Mouse (Mus musculus) intestine, postnatal 0 days (tissue): ENCODE measurements at regions not wholly inside any gene's neighbourhood (a gene's known extent, or its start where the extent isn't known, plus 50 kb on each side); places are given as distances from the start of the nearest gene placed in this dataset.

ENCODE experiments used
- ATAC-seq: fragments of 200-750 bp; cut with Nextera tagmentation; 2 replicates; pipeline ENCODE4 v1.8.0; 2017; ENCODE audit warnings: mild to moderate bottlenecking, moderate TSS enrichment, moderate library complexity
- H3K27ac ChIP-seq: fragments of 300-500 bp; sonication (generic); 2 replicates; pipeline ENCODE4 v1.5.1; 2014; ENCODE audit warnings: mild to moderate bottlenecking, low read depth, low read length, moderate library complexity
- H3K27me3 ChIP-seq: fragments of 300-500 bp; sonication (generic); replicated peaks from 2 replicates; pipeline ENCODE4 v1.6.1; 2014; ENCODE audit warnings: low read length, mixed read lengths; ENCODE audit not compliant: control insufficient read depth, insufficient read depth
- H3K36me3 ChIP-seq: fragments of 300-500 bp; sonication (generic); 2 replicates; pipeline ENCODE4 v1.6.1; 2014; ENCODE audit warnings: mild to moderate bottlenecking, moderate library complexity; ENCODE audit not compliant: control insufficient read depth, insufficient read depth
- H3K4me1 ChIP-seq: fragments of 300-500 bp; sonication (generic); replicated peaks from 2 replicates; pipeline ENCODE4 v1.6.1; 2014; ENCODE audit warnings: antibody characterized with exemption, low read length, mixed read lengths; ENCODE audit not compliant: control insufficient read depth, insufficient read depth
- H3K4me2 ChIP-seq: fragments of 300-500 bp; sonication (generic); replicated peaks from 2 replicates; pipeline ENCODE4 v1.6.1; 2014; ENCODE audit warnings: low read depth, mild to moderate bottlenecking, moderate library complexity
- H3K4me3 ChIP-seq: fragments of 300-500 bp; sonication (generic); 2 replicates; pipeline ENCODE4 v1.5.1; 2014; ENCODE audit warnings: low read depth, low read length
- H3K9ac ChIP-seq: fragments of 300-500 bp; sonication (generic); 2 replicates; pipeline ENCODE4 v1.6.1; 2014; ENCODE audit warnings: mild to moderate bottlenecking, low read depth, low read length
- H3K9me3 ChIP-seq: fragments of 300-500 bp; sonication (generic); 2 replicates; pipeline ENCODE4 v1.6.1; 2016; ENCODE audit warnings: mixed run types; ENCODE audit not compliant: control insufficient read depth
- CTCF ChIP-seq: sonication (generic); IDR thresholded peaks from 2 replicates; pipeline ENCODE4 v1.5.1; 2016; ENCODE audit warnings: low read depth, mild to moderate bottlenecking, control low read depth, antibody characterized with exemption, moderate library complexity
- WGBS: fragments of 180-500 bp; shearing (Covaris S2); extraction: QIAGEN DNeasy Blood & Tissue Kit; methylation state at CpG from one replicate; pipeline ENCODE4 v1.1.7; 2014; 5-methylcytosine and 5-hydroxymethylcytosine counted together

DNA sequence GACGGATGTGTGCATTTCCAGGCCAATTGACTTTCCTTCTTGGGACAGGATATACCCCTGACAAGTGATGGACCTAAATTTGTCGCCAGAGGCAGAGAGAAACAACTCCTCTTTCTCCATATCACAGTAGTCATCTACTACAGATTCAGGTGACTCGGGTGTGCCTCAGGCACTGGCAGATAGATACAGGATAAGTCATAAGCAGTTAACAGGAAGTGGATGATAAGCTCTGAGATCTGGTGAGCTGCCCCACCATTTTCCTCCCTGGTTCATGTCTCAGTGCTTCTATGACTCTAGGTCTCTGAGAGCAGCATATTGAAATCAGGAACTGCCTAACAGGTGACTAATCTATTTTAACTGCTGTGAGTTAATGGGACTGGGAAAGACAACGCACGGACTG is 73.4 kb upstream of the Ubl3 start:
- 80% methylated on average over 5 of the region's 5 CpGs for WGBS
- H3K4me2 ChIP-seq: no peak overlapping the region
- no peak for ATAC-seq
- no peak for TF ChIP-seq CTCF
- H3K27me3 ChIP-seq: no peaks in the 10 kb centered on the region
- no peak overlapping the region for H3K9ac ChIP-seq
- H3K4me1 ChIP-seq: no peaks in the 10 kb centered on the region
- no peaks in the 10 kb centered on the region for H3K9me3 ChIP-seq
- no peak overlapping the region for H3K4me3 ChIP-seq
- H3K27ac ChIP-seq: no peak overlapping the region
- H3K36me3 ChIP-seq: no peaks in the 10 kb centered on the region

DNA sequence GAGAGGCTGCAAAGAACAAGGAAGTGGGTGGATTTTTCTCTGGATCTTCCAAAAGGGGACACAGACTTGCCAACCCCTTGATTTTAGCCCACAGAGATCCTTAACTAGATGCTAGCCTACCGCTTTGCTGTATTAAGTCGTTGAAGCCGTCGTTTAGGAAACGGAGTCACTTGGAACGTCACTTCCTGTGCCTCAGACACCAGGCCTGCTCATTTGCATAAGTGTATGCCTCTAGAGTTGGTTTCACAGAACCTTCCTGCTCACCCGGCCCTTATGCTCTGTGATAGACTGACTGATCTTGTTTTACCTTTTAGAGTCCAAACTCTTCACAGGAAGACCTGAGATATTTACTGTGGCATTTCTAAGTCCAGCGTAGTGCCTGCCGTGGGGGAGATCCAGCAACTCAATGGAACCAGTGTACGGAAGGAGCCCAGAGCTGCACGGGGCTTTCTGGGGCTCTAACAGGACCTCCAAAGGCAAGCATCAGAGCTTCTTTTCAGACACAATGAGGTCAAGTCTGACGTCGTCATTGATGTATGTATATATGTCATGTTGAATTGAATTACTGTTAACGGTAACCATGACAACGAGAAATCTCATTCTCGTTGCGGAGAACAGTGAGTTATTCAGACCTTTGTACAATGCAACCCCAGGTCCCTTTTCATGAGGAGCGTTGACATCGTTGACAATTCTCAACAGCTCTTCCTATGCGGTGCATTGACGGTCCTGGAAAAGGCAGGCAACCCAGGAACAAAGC is 72.2 kb upstream of the Ubl3 start:
- Histone ChIP-seq H3K4me3 (no peak overlapping the region), H3K4me1 (no peaks in the 10 kb centered on the region), H3K27me3 (no peaks in the 10 kb centered on the region), H3K27ac (no peak overlapping the region), H3K9ac (no peak overlapping the region), H3K4me2 (no peak overlapping the region), H3K36me3 (no peaks in the 10 kb centered on the region), H3K9me3 (no peaks in the 10 kb centered on the region)
- no peak for TF ChIP-seq CTCF
- 83% methylated on average over 21 of the region's 21 CpGs for WGBS
- no peak for ATAC-seq

DNA sequence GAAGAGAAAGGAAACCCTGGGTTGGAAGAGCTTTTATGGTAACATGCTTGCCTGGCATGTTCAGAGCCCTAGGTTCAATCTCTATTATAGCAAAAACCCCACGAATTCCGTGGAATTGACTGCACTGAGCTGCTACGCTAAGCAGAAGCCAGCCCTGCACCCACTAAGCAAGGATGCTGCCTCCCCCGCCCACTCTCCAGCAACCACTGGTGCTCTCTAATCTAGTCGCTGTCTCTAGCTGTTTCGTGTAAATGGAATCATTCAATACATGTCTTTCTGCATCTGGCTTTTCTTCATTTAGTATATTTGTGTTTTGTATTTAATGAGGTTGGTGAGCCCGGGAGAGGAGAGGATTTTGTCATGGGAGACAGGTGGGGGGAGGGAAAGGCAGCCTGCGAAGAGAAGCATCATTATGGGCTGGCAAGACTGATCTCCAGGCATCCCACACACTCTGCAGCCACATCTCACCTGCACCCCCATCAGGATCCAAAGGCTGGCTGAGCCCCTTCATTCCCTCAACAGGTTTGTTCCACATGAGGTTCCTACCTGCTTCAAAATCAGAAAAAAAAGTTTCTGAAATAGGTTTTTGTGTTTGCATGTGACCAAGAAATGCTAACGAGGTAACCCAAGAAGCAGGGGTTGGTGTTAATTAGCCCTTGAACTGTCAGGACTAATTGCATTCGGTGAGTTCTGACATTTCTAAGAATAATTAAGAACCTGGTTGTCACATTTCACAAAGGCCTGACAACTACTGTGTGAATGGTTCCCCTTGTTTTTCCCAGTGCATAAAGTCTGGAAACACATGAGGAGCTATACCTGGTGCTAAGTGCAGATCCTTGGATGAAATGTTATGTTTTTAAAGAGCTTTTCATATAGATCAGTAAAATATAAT is 68.6 kb upstream of the Ubl3 start:
- Histone ChIP-seq H3K27ac (no peak overlapping the region), H3K4me3 (no peak overlapping the region), H3K36me3 (no peaks in the 10 kb centered on the region), H3K4me2 (no peak overlapping the region), H3K9ac (no peak overlapping the region), H3K27me3 (no peaks in the 10 kb centered on the region), H3K9me3 (no peaks in the 10 kb centered on the region), H3K4me1 (no peaks in the 10 kb centered on the region)
- WGBS: 56% methylated on average over 10 of the region's 10 CpGs
- ATAC-seq: no peak
- TF ChIP-seq CTCF: no peak

DNA sequence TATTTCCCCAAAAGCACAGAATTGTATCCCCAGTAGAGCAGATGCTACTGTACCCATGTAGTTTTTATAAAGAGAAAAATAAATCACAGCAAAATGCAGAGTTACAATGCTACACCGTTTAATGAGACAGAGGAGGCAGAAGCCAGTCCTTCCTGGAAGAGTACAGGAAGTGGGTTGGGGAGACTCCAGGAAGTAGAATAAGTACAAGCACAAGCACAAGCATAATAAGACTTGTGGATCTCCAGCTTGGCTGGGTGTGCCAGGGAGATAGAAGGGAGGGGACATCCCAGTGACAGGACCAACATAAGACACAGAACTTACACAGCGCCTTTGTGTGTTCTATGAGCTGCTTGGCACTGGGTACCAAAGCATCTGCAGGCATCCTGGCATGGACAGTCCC is 67.3 kb upstream of the Ubl3 start:
- H3K4me1 ChIP-seq: no peaks in the 10 kb centered on the region
- H3K27me3 ChIP-seq: no peaks in the 10 kb centered on the region
- H3K4me2 ChIP-seq: no peak overlapping the region
- H3K4me3 ChIP-seq: no peak overlapping the region
- no peak overlapping the region for H3K27ac ChIP-seq
- no peak for ATAC-seq
- no peak overlapping the region for H3K9ac ChIP-seq
- no peak for TF ChIP-seq CTCF
- WGBS: 78% methylated on average over 2 of the region's 2 CpGs
- H3K36me3 ChIP-seq: no peaks in the 10 kb centered on the region
- no peaks in the 10 kb centered on the region for H3K9me3 ChIP-seq

DNA sequence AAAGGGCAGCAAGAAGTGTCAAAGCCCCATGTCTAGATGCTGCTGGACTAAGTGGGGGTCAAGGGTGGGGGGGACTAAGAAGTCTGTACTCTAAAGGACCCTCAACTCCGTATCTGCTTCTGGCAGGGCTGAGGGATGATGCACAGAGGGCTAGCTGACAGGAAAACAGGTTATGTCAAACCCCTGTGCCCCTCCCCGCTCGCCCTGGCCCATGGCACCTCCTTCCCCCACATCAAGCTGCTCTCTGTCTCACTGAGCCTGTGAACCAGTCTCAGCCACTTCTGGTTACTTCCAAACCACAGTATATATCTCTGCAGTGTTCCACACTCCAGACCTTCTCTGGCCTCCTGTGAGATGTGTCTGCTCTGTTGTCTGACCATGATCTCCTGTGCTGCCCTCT is 63.8 kb upstream of the Ubl3 start:
- WGBS: 75% methylated on average over 3 of the region's 3 CpGs
- Histone ChIP-seq H3K4me3 (no peak overlapping the region), H3K9ac (no peak overlapping the region), H3K9me3 (no peaks in the 10 kb centered on the region), H3K4me1 (no peaks in the 10 kb centered on the region), H3K27ac (no peak overlapping the region), H3K27me3 (no peaks in the 10 kb centered on the region), H3K36me3 (no peaks in the 10 kb centered on the region), H3K4me2 (no peak overlapping the region)
- no peak for ATAC-seq
- no peak for TF ChIP-seq CTCF

DNA sequence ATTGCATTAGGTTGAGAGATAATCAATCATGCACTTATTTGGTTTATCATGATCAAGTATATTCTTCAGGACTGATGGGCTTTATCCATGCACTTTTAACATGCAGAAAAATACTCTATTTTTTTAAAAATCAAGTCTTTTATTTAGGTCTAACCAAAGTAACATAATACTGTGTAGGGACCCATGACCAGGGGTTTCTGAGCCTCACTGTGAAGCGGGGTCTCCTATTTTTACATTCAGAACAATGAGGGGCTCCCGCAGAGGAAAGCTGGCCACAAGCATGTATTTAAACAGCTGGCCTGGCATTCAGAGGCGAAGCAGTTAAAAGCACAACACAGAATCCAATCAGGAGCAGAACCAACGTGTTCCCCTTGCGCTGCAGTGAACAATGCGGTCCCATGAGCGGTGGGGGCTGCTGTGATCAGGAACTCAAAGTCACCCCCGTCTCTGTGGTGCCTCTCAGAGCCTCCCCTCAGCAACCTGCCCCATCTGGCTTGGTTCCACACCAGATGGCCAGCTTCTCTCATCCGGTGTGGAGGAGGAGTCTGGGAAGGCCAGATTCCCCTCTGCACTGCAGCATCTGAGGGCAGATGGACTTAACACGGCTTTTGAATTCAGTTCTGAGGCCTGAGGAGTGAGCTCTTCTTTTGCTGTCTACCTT is 63.2 kb upstream of the Ubl3 start:
- TF ChIP-seq CTCF: no peak
- no peak overlapping the region for H3K27ac ChIP-seq
- no peak overlapping the region for H3K4me2 ChIP-seq
- H3K4me1 ChIP-seq: no peaks in the 10 kb centered on the region
- no peaks in the 10 kb centered on the region for H3K9me3 ChIP-seq
- H3K4me3 ChIP-seq: no peak overlapping the region
- H3K9ac ChIP-seq: no peak overlapping the region
- no peak for ATAC-seq
- H3K36me3 ChIP-seq: no peaks in the 10 kb centered on the region
- H3K27me3 ChIP-seq: no peaks in the 10 kb centered on the region
- WGBS: 68% methylated on average over 10 of the region's 10 CpGs
